Mouse (Mus musculus) CD4-positive naive resting alpha-beta T cell, adult 57 days (primary cell): ENCODE measurements around the gene Ubl7. TPM values are rescaled to one million over a fixed set of nuclear protein-coding genes. Genes with fewer than 3 reads are reported as not detected.

Experiments
- total RNA-seq: library from RNA; stranded (reverse); gene quantifications from one replicate; pipeline ENCODE4 v1.2.4, GENCODE M21; 2023

Ubl7 gene
- total RNA-seq = 77.5 TPM

DNA sequence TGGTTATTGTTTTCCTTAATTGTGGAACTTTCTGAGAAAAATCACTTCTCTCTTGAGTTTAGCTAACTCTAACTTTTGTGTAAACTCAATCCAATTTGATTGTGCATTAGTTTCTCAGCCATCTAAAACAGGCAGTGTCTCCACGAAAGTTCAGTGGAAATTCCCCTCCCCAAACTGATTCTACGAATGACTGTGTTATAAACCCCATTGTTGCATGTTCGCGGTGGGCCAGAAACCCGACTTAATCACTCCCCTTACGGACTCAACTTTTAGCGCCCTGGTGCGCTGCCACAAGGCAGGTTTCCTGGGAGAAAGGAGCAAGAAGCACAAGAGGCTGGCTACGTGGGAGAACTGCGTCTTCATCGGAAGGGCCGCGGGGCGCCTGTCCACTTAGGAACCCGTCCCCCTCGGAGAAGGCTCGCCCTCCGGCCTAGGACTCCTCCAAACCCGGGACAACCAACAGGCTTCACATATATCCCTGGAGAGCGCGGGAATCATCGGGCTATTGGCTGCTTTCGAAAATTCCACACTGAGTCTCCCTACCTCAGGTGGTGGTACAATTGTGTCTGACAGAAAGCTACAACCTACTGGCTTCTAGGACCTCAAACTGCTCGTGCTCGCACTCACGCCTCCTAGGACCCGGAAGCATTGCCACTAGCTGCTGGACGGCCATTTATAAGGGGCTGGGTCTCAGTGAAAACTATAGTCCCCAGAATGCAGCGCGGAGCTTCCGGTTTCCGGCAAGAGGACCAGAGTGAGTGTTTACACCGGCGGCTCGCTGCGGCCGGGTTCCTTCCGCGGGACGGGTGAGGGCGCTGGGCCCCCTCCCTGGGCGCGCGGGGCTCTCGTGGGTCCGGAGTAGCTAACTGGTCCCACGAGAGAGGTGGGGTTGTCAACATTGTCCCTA, at the start of gene Ubl7:
Gene Ubl7 (plus strand): TSS at position 726 of the 907 bp plus-strand sequence.

DNA sequence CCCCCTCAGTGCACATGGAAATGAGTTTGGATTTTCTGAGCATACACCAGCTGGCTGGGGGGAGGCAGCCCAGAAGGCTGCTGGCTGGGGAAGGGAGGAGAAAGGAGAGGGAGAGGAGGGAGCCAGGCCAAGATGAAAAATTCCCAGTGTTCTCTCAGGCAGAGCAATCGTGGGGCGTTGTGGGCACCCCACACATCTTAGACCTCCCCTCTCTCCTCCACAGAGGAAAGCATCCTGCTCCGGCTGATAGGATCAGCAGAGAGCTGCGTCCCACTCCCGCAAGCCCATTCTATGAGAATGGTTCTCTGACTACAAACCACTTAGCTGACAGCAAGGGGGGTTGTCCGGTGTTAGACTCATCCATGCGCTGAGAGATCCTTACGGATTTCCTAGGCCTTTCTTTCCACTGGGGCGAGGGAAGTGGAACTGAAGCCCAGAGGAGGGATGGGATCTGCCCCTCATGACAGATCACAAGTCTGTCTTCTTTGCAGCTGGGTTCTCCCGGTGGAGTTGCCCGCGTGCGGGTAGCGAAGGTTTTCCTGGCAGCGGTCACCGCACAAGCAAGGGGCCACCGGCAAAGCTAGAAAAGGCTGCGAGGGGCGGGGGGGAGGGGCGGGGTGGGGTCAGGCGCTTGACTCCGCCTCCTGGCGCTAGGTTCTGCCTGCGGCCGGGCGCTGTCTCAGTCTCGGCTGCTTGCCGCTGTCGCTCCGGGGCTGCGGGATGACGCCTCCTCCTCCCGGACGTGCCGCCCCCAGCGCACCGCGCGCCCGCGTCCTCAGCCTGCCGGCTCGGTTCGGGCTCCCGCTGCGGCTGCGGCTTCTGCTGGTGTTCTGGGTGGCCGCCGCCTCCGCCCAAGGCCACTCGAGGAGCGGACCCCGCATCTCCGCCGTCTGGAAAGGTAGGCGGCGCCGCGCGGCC, 28.9 kb downstream of the Ubl7 start, which contains the start of gene Sema7a:
Gene Sema7a (plus strand): TSS at position 682 of the 918 bp plus-strand sequence.

Other genes starting within 250 kb of the Ubl7 start
- not detected for gene Cyp1a2, start 227.3 kb upstream of the Ubl7 start, total RNA-seq
- not detected for gene Cyp1a1, start 223.1 kb upstream of the Ubl7 start, total RNA-seq
- 22.1 TPM for gene Edc3, start 202.4 kb upstream of the Ubl7 start, total RNA-seq
- 215 TPM for gene Clk3, start 145.1 kb upstream of the Ubl7 start, total RNA-seq
- 84.7 TPM for gene Arid3b, start 74.2 kb upstream of the Ubl7 start, total RNA-seq
- 3.0 TPM for gene Sema7a, start 29.1 kb downstream of the Ubl7 start, total RNA-seq
- gene Cyp11a1, start 95.4 kb downstream of the Ubl7 start, total RNA-seq = 0.27 TPM
- gene Stra6, start 152.8 kb downstream of the Ubl7 start, total RNA-seq = 2.3 TPM
- gene Ccdc33, start 207.8 kb downstream of the Ubl7 start, total RNA-seq = not detected